Mouse (Mus musculus): Measurements from ENCODE around the gene Adk.

Adk gene

GRCm38 (mm10) chr14:21052112-21052780, at the start of gene Adk, which contains the start of gene Ap3m1:
TSS of gene Adk (plus strand) at chr14:21052574.
TSS of gene Ap3m1 (minus strand) at chr14:21052508.
- peak; percentile 90 for DNase-seq

- no peak for DNase-seq
Measured at GRCm38 (mm10) chr14:21013800-21014334, 38.5 kb upstream of the Adk start.

- no peak for DNase-seq
Measured at GRCm38 (mm10) chr14:21017871-21018270, 34.5 kb upstream of the Adk start.

- DNase-seq: no peak
Measured at GRCm38 (mm10) chr14:21018977-21019376, 33.4 kb upstream of the Adk start.

- peak; percentile 14 for DNase-seq
Measured at GRCm38 (mm10) chr14:21020435-21020834, 31.9 kb upstream of the Adk start.

GRCm38 (mm10) chr14:21027542-21027941, 24.8 kb upstream of the Adk start:
- DNase-seq: no peak

- no peak for DNase-seq
Measured at GRCm38 (mm10) chr14:21029025-21029659, 23.2 kb upstream of the Adk start.

- peak; percentile 19 for DNase-seq
Measured at GRCm38 (mm10) chr14:21031783-21032511, 20.4 kb upstream of the Adk start.

- no peak for DNase-seq
Measured at GRCm38 (mm10) chr14:21034271-21034670, 18.1 kb upstream of the Adk start.

GRCm38 (mm10) chr14:21034791-21035190, 17.6 kb upstream of the Adk start:
- no peak for DNase-seq

- no peak for DNase-seq
Measured at GRCm38 (mm10) chr14:21039077-21039476, 13.3 kb upstream of the Adk start.

GRCm38 (mm10) chr14:21039623-21040022, 12.8 kb upstream of the Adk start:
- no peak for DNase-seq

GRCm38 (mm10) chr14:21047840-21048239, 4.5 kb upstream of the Adk start:
- DNase-seq: no peak

- no peak for DNase-seq
Measured at GRCm38 (mm10) chr14:21048879-21049278, 3.5 kb upstream of the Adk start.

GRCm38 (mm10) chr14:21050734-21051133, 1.6 kb upstream of the Adk start:
- peak; percentile 42 for DNase-seq

GRCm38 (mm10) chr14:21051380-21052111, 828 bp upstream of the Adk start:
- no peak for DNase-seq

- peak; percentile 67 for DNase-seq
Measured at GRCm38 (mm10) chr14:21052781-21053130, 382 bp downstream of the Adk start.

GRCm38 (mm10) chr14:21053151-21053550, 777 bp downstream of the Adk start:
- no peak for DNase-seq

GRCm38 (mm10) chr14:21053586-21053985, 1.2 kb downstream of the Adk start:
- DNase-seq: no peak

GRCm38 (mm10) chr14:21058972-21059371, 6.6 kb downstream of the Adk start:
- DNase-seq: no peak

GRCm38 (mm10) chr14:21062766-21063513, 10.6 kb downstream of the Adk start:
- DNase-seq: no peak

- DNase-seq: no peak
Measured at GRCm38 (mm10) chr14:21064321-21064720, 11.9 kb downstream of the Adk start.

Measured in right cerebral cortex, postnatal 14 days (tissue).